Mouse (Mus musculus): Measurements from ENCODE around the gene Braf. TPM values are rescaled to one million over a fixed set of nuclear protein-coding genes. Genes with fewer than 3 reads are reported as not detected.

Gene Braf
- total RNA-seq, 2 experiments from 2014 or later = 113 to 115 TPM

DNA sequence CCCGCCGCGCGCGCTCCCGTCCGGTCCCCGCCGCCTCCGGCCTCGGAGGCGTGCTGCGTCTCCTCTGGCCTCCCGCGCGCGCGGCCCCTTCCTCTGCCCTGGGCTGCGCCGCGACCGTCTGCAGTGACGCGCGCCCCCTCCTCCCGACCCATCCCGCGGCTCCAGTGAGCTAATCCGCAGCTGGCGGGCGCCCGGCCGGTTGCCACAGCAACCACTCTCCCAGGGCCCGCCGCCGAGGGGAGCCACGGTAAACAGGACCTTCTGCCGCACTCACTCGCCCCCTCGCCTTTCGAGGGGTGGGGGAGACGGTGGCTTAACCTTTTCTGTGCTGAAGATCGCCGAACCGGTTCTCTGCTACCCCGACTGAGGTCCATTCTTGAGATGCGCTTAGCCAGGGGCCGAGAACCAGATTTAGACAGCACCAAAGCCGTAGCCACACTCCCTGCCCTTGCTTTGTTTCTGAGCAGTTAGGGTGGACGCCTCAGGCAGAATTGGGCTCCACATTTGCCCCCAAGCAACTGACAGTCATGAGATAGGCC, 167.5 kb downstream of the Braf start, which contains the start of gene Dennd2a:
TSS of gene Dennd2a (minus strand) at position 145 of the 539 bp plus-strand sequence.
- DNase-seq (ENCODE audit: low spot score in 2 of 2) = peak; percentile 80 to 87

DNA sequence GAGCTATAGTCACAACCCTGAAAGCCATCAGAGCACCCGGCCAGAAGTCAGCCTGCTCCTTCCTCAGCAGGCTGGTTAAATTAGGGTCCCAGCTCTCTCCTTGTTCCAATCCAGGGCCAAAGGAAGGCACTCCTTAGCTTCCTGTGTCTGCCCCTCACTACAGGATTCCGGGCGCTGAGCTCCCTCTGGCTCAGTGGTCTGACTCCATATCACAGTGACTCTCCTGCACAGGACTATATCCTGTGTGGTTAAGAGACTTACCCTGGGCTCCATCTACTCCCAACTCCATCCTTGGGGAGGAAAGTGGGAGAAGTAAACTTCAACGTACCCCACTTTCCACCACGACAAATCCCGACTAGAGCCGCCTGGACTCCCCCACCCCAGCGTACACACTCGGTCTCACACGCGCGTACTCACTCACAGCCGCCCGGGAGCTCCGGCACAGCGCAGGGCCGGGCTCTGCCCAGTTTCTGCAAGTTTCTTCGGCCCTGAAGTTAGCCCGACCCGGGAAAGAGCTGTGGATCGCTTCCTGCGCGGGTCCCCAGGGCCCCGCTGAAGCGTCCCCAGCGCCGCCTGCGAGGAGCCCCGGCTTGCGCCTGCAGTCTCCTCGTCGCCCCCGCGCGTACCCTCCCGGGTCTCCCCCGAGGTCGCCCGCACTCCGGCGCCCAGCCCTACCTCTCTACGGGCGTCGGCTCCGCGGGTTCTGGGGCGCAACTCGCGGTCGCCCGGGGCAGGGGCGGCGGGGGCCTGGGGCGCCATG, 168.2 kb downstream of the Braf start:
- peak in 1 of 2 experiments; percentile 27 for DNase-seq (ENCODE audit: low spot score in 2 of 2)

DNA sequence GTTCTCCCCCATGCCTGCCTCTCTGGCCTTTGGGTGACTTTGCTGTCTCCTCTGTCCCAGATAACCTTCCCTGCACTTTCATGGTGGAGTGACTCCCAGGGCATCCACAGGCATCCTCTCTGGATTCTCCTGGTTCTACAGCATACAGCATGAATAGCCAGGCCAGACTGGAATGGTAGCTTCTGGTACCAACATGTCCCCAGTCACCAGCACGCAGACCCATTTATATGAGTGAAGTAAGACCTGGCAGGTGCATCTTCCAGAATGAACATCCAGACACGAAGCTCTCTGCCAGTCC, 169.7 kb downstream of the Braf start:
- no peak for DNase-seq (ENCODE audit: low spot score in 2 of 2)

DNA sequence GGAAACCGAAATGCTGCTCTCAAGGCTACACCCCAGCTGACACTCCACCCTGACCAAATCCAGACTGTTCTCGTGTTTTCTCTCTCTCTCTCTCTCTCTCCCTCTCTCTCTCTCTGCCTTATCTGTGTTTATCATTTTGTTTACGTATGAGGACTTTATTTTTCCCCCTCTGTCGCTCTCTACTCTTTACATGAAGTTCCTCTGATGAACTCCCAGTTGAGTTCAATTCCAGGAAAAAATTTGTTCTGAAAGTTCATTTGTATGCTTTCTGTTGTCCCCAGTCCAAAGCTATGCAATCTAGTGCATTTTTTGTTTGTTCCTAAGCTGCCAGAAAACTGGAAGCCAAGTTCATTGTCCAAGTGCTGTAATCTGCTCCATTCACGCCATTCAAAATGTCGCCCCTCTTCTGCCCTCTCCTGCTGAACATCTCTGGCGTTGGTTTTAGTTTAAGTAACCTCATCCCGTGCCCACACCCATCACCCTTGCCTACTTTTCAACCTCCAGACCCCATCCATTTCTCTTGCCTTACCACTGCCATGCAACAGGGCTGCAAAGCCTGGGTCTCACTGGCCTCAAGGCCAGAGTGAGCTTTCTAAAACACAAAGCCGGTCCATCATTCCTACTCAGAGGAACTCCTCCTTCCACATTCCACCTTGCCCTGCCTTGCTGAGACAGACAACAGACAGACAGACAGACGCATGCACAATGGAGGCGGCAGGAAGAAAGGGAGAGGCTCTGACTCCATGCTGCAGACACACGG, 170.2 kb downstream of the Braf start:
- no peak for DNase-seq (ENCODE audit: low spot score in 2 of 2)

Other genes starting within 250 kb of the Braf start
- 10 to 100 TPM; 25.6 to 26.8 TPM for gene Dennd2a, start 167.6 kb downstream of the Braf start, total RNA-seq (2021)
- 10 to 100 TPM; 30.7 to 35.1 TPM for gene Adck2, start 151.6 kb downstream of the Braf start, total RNA-seq (2021)
- gene Gm42420, start 139.7 kb downstream of the Braf start, total RNA-seq (2021) = 1 to 10 TPM in 1 of 2 experiments, not detected in 1; 1.1 TPM
- 100 to 1,000 TPM; 173 to 197 TPM for gene Ndufb2, start 132.9 kb downstream of the Braf start, total RNA-seq (2021)
- 100 to 1,000 TPM in 1 of 2 experiments, 10 to 100 TPM in 1; 92.0 to 104 TPM for gene Mrps33, start 85.5 kb upstream of the Braf start, total RNA-seq (2021)
- 100 to 1,000 TPM; 193 to 222 TPM for gene Tmem178b, start 147.8 kb upstream of the Braf start, total RNA-seq (2021)